Mouse (Mus musculus): ENCODE measurements around the gene Ctsk. TPM values are rescaled to one million over a fixed set of nuclear protein-coding genes. Genes with fewer than 3 reads are reported as not detected.

Gene Ctsk
- polyA plus RNA-seq, 1 experiment from 2014 or later: 5.0 TPM

DNA sequence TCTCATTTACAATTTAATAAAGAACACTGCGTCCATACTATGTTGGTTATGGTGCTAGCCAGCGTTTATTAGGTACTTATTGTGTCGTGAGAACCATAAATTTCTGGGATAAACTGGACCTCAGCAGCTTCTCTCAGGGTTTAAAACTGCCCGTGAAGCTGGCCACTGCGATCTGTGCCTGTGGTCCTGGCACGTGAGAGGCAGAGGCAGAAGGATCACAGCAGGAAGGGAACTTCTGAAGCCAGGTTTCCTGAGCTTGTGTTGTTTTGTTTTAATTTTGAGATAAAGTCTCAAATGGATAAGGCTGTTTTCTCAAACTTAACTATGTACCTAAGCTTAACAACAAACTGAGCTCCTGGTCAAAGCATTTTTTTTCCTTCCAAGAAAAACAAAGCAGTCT is 10.3 kb downstream of the Ctsk start:
- 42% methylated on average over 6 of the region's 6 CpGs for WGBS (ENCODE audit: missing documents)
- H3K4me3 ChIP-seq (ENCODE audit: inconsistent target): no peak overlapping the region
- no peaks in the 10 kb centered on the region for H3K79me2 ChIP-seq (ENCODE audit: inconsistent target)
- peak overlapping the region; percentile 84 for H3K27ac ChIP-seq
- H3K36me3 ChIP-seq (ENCODE audit: inconsistent target): no peaks in the 10 kb centered on the region

DNA sequence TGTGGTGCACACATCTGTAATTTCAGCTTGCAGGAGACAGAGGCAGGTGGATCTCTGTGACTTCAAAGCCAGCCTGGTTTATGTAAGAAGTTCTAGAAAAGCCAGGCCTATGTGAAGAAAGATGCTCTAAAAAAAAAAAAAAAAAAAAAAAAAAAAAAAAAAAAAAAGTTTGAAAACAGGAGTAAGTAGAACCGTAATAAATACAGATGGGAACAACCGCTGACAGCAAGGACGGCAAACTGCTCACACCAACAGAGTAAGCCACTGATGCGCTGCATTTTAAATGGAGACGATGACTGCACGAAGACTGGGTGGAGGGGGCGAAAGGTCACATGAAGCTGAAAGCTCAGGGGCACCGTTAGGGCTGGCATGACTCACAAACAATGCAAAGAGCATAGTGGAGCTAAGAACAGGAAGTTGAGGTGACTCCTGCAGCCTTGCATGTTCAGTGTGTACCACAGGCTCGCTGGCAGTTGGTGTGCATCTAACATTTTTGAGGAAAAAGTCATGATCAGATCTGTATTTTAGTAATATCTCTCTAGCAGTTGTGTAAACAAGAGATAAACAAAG is 12.6 kb downstream of the Ctsk start:
- Histone ChIP-seq H3K79me2 (ENCODE audit: inconsistent target) (no peaks in the 10 kb centered on the region), H3K4me3 (ENCODE audit: inconsistent target) (no peak overlapping the region), H3K36me3 (ENCODE audit: inconsistent target) (no peaks in the 10 kb centered on the region), H3K27ac (peak overlapping the region; percentile 84)
- 7% methylated on average over 9 of the region's 9 CpGs for WGBS (ENCODE audit: missing documents)

GRCm38 (mm10) chr3:95516614-95517041 is 17.6 kb downstream of the Ctsk start:
- 97% methylated on average over 3 of the region's 3 CpGs for WGBS (ENCODE audit: missing documents)
- H3K27ac ChIP-seq: peak overlapping the region; percentile 92

DNA sequence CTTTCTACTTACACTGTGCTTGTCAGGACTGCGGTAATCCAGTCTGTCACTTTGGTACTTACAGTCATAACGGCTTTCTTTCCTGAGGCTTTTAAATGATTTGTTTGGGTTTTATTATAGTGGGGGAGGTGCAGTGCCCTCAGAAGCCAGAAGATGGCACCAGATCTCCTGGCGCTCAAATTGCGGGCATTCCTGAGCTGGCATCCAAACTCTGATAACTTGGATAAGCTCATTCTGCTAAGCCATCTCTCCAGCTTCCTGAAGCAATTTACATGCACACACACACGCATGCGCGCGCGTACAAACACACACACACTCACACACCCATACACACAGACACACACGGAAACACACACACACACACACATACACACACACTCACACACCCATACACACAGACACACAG is 18.4 kb downstream of the Ctsk start:
- 29% methylated on average over 9 of the region's 10 CpGs for WGBS (ENCODE audit: missing documents)
- H3K27ac ChIP-seq: peak overlapping the region; percentile 92

More at GRCm38 (mm10) chr3:95516614-95517041, 17.6 kb downstream of the Ctsk start:
- H3K79me2 ChIP-seq (ENCODE audit: inconsistent target): peaks cover 14% of the 10 kb centered on the region; the same call in 1 of the 2 replicates
- no peak overlapping the region for H3K4me3 ChIP-seq (ENCODE audit: inconsistent target)
- H3K36me3 ChIP-seq (ENCODE audit: inconsistent target): no peaks in the 10 kb centered on the region

GRCm38 (mm10) chr3:95518891-95519290 is 19.8 kb downstream of the Ctsk start:
- Histone ChIP-seq H3K79me2 (ENCODE audit: inconsistent target) (peaks cover 28% of the 10 kb centered on the region; the same call in 1 of the 2 replicates), H3K4me3 (ENCODE audit: inconsistent target) (no peak overlapping the region), H3K36me3 (ENCODE audit: inconsistent target) (no peaks in the 10 kb centered on the region), H3K27ac (peak overlapping the region; percentile 92)
- WGBS (ENCODE audit: missing documents): 2% methylated on average over 7 of the region's 7 CpGs

More for the DNA sequence above, 18.4 kb downstream of the Ctsk start:
- Histone ChIP-seq H3K36me3 (ENCODE audit: inconsistent target) (no peaks in the 10 kb centered on the region), H3K79me2 (ENCODE audit: inconsistent target) (peaks cover 21% of the 10 kb centered on the region; the same call in 1 of the 2 replicates), H3K4me3 (ENCODE audit: inconsistent target) (no peak overlapping the region)

- WGBS (ENCODE audit: missing documents): 44% methylated on average over 2 of the region's 2 CpGs
- Histone ChIP-seq H3K79me2 (ENCODE audit: inconsistent target) (peaks cover 28% of the 10 kb centered on the region; the same call in 1 of the 2 replicates), H3K27ac (peak overlapping the region; percentile 92)
These were observed 20.3 kb downstream of the Ctsk start for GRCm38 (mm10) chr3:95519315-95519714.

GRCm38 (mm10) chr3:95520100-95520499 is 21.0 kb downstream of the Ctsk start:
- H3K4me3 ChIP-seq (ENCODE audit: inconsistent target): no peak overlapping the region
- 98% methylated on average over 3 of the region's 3 CpGs for WGBS (ENCODE audit: missing documents)
- H3K36me3 ChIP-seq (ENCODE audit: inconsistent target): no peaks in the 10 kb centered on the region
- peak overlapping the region; percentile 92 for H3K27ac ChIP-seq
- H3K79me2 ChIP-seq (ENCODE audit: inconsistent target): peaks cover 35% of the 10 kb centered on the region; the same call in 1 of the 2 replicates

More at GRCm38 (mm10) chr3:95519315-95519714, 20.3 kb downstream of the Ctsk start:
- no peak overlapping the region for H3K4me3 ChIP-seq (ENCODE audit: inconsistent target)
- H3K36me3 ChIP-seq (ENCODE audit: inconsistent target): no peaks in the 10 kb centered on the region

DNA sequence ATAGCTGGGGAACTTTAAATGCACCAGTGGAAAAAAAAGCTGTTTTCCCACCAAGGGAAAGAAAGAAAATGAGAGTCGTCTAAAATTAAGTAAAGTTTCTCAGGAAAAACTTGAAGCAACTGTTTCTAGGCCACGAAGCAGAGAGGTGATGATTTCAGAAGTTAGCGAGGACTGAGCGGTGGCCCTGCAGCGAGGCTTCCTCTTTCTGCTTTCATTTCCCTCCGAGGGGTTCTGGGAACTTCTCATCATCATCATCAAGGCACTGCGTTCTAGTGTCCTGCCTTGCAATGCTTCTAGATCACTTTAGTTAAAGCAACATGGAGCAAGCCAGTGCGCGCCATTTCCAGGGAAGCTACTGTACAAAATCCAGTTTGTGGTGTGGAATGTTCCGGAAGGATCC is 22.1 kb downstream of the Ctsk start:
- H3K4me3 ChIP-seq (ENCODE audit: inconsistent target): no peak overlapping the region
- H3K36me3 ChIP-seq (ENCODE audit: inconsistent target): no peaks in the 10 kb centered on the region
- peak overlapping the region; percentile 92 for H3K27ac ChIP-seq
- 9% methylated on average over 10 of the region's 10 CpGs for WGBS (ENCODE audit: missing documents)
- H3K79me2 ChIP-seq (ENCODE audit: inconsistent target): peaks cover 46% of the 10 kb centered on the region; the same call in 1 of the 2 replicates

- WGBS (ENCODE audit: missing documents): 3% methylated on average over 3 of the region's 3 CpGs
- Histone ChIP-seq H3K36me3 (ENCODE audit: inconsistent target) (no peaks in the 10 kb centered on the region), H3K27ac (peak overlapping the region; percentile 79), H3K79me2 (ENCODE audit: inconsistent target) (peaks cover 65% of the 10 kb centered on the region), H3K4me3 (ENCODE audit: inconsistent target) (no peak overlapping the region)
These were observed 24.6 kb downstream of the Ctsk start for GRCm38 (mm10) chr3:95523662-95524061.

DNA sequence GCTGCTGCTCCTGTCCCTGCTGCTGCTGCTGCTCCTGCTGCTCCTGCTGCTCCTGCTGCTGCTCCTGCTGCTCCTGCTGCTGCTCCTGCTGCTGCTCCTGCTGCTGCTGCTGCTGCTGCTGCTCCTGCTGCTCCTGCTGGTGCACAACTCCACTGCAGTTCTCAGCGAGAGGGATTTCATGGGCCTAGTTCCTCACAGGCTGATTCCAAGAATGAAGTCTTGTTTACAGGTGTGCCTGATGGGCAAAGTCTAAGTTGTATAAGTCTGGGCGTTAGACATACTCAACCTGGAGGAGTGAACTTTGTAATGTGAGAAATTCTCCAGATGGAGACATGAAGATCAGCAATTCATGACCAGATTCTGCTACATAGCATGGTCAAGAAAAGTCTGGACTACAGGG is 25.6 kb downstream of the Ctsk start:
- H3K79me2 ChIP-seq (ENCODE audit: inconsistent target): peaks cover 71% of the 10 kb centered on the region
- WGBS (ENCODE audit: missing documents): 91% methylated on average over 2 of the region's 2 CpGs
- no peak overlapping the region for H3K27ac ChIP-seq
- H3K36me3 ChIP-seq (ENCODE audit: inconsistent target): no peaks in the 10 kb centered on the region; the same call in 1 of the 2 replicates
- H3K4me3 ChIP-seq (ENCODE audit: inconsistent target): no peak overlapping the region

DNA sequence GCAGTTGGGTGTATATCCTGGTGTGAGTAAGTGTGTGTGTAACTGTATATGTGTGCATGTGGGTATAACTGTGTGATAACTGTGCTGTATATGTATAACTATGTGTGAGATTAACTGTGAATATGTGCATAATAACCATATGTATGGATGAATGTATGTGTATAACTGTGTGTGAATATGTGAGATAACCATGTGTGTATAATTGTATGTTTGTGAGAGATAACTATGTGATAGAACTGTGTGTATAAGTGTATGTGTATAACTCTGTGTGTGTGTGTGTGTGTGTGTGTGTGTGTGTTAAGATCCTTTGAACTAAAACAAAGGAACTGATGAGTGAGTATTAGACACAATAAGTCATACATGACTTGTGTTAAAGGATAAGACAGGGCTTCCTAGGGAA is 27.1 kb downstream of the Ctsk start:
- no peak overlapping the region for H3K4me3 ChIP-seq (ENCODE audit: inconsistent target)
- peaks cover 80% of the 10 kb centered on the region for H3K79me2 ChIP-seq (ENCODE audit: inconsistent target)
- H3K36me3 ChIP-seq (ENCODE audit: inconsistent target): peaks cover 2% of the 10 kb centered on the region; the same call in 1 of the 2 replicates
- H3K27ac ChIP-seq: peak overlapping the region; percentile 92

DNA sequence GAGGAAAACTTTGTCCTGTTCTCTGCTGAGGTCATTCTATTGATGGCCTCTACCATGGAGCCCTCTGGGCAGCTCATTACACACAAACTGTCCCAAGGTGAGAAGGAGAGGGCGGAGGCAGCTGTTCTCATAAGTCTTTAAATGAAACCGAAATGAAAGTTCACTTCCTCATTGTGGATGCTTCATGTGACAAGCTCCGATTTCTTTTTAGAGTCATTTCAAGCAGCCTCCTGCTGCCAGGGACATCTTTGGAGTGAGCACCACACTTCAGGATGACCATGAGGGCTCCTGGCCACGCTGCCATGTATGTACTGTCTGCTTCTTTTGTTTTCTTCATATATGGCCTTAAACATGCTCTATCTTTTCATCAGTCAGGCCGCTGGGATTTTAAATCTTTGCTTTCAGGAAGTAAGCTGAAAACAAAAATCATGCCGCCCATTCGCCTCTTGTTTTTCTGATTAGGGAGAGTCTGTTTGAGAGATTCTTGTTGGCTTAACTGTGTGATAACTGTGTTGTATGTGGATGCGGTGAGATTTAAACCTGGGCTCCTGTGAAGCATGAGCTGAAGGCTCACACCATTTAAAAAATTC is 27.7 kb downstream of the Ctsk start, which contains the start of gene Ctss:
Gene Ctss (plus strand): TSS at position 165 of the 590 bp plus-strand sequence.
- H3K27ac ChIP-seq: peak within 1 kb of the TSS; percentile 92
- peaks cover 8% of the 10 kb centered on the region; the same call in 1 of the 2 replicates for H3K36me3 ChIP-seq (ENCODE audit: inconsistent target)
- H3K79me2 ChIP-seq (ENCODE audit: inconsistent target): peaks cover 86% of the 10 kb centered on the region
- WGBS (ENCODE audit: missing documents): 8% methylated on average over 8 of the region's 8 CpGs
- peak within 1 kb of the TSS; percentile 71 for H3K4me3 ChIP-seq (ENCODE audit: inconsistent target)

GRCm38 (mm10) chr3:95529814-95530213 is 30.8 kb downstream of the Ctsk start:
- H3K36me3 ChIP-seq (ENCODE audit: inconsistent target): peaks cover 32% of the 10 kb centered on the region
- no peak overlapping the region for H3K4me3 ChIP-seq (ENCODE audit: inconsistent target)
- WGBS (ENCODE audit: missing documents): 33% methylated on average over 6 of the region's 6 CpGs
- peaks cover 99% of the 10 kb centered on the region for H3K79me2 ChIP-seq (ENCODE audit: inconsistent target)
- H3K27ac ChIP-seq: peak overlapping the region; percentile 92

GRCm38 (mm10) chr3:95531025-95531424 is 32.0 kb downstream of the Ctsk start:
- Histone ChIP-seq H3K36me3 (ENCODE audit: inconsistent target) (peaks cover 40% of the 10 kb centered on the region), H3K4me3 (ENCODE audit: inconsistent target) (no peak overlapping the region), H3K27ac (no peak overlapping the region), H3K79me2 (ENCODE audit: inconsistent target) (peaks cover 99% of the 10 kb centered on the region)
- 100% methylated on average over 1 of the region's 1 CpGs for WGBS (ENCODE audit: missing documents)

DNA sequence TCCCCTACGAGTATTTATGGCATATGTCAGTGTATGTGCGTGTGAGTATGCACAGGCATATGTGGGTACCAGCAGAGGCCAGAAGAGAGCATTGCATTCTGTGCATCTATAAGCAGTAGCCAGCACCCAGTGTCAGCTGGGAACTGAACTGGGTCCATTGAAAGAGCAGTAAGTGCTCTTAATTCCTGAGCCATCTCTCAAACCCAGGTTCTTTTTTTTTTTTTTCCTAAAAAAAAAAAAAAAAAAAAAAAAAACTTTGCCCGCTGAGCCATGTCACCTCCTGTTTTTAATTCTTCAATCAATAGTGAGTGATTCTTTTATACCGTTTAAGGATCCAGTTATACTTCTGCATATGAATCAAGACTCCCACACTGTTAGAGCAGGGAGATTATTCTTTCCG is 34.3 kb downstream of the Ctsk start:
- no peak overlapping the region for H3K4me3 ChIP-seq (ENCODE audit: inconsistent target)
- no peak overlapping the region for H3K27ac ChIP-seq
- peaks cover 60% of the 10 kb centered on the region for H3K36me3 ChIP-seq (ENCODE audit: inconsistent target)
- 94% methylated on average over 5 of the region's 5 CpGs for WGBS (ENCODE audit: missing documents)
- H3K79me2 ChIP-seq (ENCODE audit: inconsistent target): peaks cover 100% of the 10 kb centered on the region

All from macrophage (primary cell).